Mouse (Mus musculus) T-cell, adult 2 months (primary cell): ENCODE data around the gene A730071L15Rik.

Source experiments
- DNase-seq: peaks from one replicate; pipeline ENCODE4 v3.0.0; 2022; ENCODE audit warnings: low spot score

Gene A730071L15Rik

GRCm38 (mm10) chr11:6183246-6183645, 16.6 kb upstream of the A730071L15Rik start:
- no peak for DNase-seq

- peak; percentile 23 for DNase-seq
Measured at GRCm38 (mm10) chr11:6184202-6184935, 15.5 kb upstream of the A730071L15Rik start.

- no peak for DNase-seq
Measured at GRCm38 (mm10) chr11:6187399-6187798, 12.4 kb upstream of the A730071L15Rik start.

- DNase-seq: peak; percentile 83
Measured at GRCm38 (mm10) chr11:6187878-6188277, 12.0 kb upstream of the A730071L15Rik start.

GRCm38 (mm10) chr11:6196780-6197179, 3.0 kb upstream of the A730071L15Rik start:
- no peak for DNase-seq

- no peak for DNase-seq
Measured at GRCm38 (mm10) chr11:6198449-6198848, 1.4 kb upstream of the A730071L15Rik start.

- peak; percentile 90 for DNase-seq
Measured at GRCm38 (mm10) chr11:6200087-6200569, 299 bp downstream of the A730071L15Rik start, which contains the start of gene Nudcd3. Nudcd3 (minus strand) TSS chr11:6200415.

GRCm38 (mm10) chr11:6200570-6200969, 741 bp downstream of the A730071L15Rik start:
- no peak for DNase-seq

GRCm38 (mm10) chr11:6207090-6207489, 7.3 kb downstream of the A730071L15Rik start:
- DNase-seq: no peak

GRCm38 (mm10) chr11:6208158-6208557, 8.3 kb downstream of the A730071L15Rik start:
- no peak for DNase-seq

- DNase-seq: no peak
Measured at GRCm38 (mm10) chr11:6216834-6217233, 17.0 kb downstream of the A730071L15Rik start.

- no peak for DNase-seq
Measured at GRCm38 (mm10) chr11:6218189-6218896, 18.5 kb downstream of the A730071L15Rik start.

GRCm38 (mm10) chr11:6219967-6220366, 20.1 kb downstream of the A730071L15Rik start:
- DNase-seq: no peak

GRCm38 (mm10) chr11:6222187-6222586, 22.4 kb downstream of the A730071L15Rik start:
- DNase-seq: no peak

GRCm38 (mm10) chr11:6224541-6225229, 24.9 kb downstream of the A730071L15Rik start:
- DNase-seq: no peak

- DNase-seq: no peak
Measured at GRCm38 (mm10) chr11:6230012-6230411, 30.2 kb downstream of the A730071L15Rik start, which contains the start of gene Npc1l1. Npc1l1 (minus strand) TSS chr11:6230143.

GRCm38 (mm10) chr11:6233025-6233424, 33.2 kb downstream of the A730071L15Rik start:
- DNase-seq: no peak

- no peak for DNase-seq
Measured at GRCm38 (mm10) chr11:6244707-6245106, 44.9 kb downstream of the A730071L15Rik start.
